Mouse (Mus musculus): Measurements from ENCODE around the gene Tox2.

The Tox2 gene

GRCm38 (mm10) chr2:163202884-163203634, at the start of gene Tox2:
Gene Tox2 (plus strand): TSS chr2:163203125.
- DNase-seq (ENCODE audit: low read depth) = peak; percentile 36

- peak; percentile 8 for DNase-seq (ENCODE audit: low read depth)
Measured at GRCm38 (mm10) chr2:163154673-163155072, 48.3 kb upstream of the Tox2 start.

- no peak for DNase-seq (ENCODE audit: low read depth)
Measured at GRCm38 (mm10) chr2:163158979-163159378, 43.9 kb upstream of the Tox2 start.

- no peak for DNase-seq (ENCODE audit: low read depth)
Measured at GRCm38 (mm10) chr2:163164461-163164990, 38.4 kb upstream of the Tox2 start.

- DNase-seq (ENCODE audit: low read depth) = no peak
Measured at GRCm38 (mm10) chr2:163166067-163166805, 36.7 kb upstream of the Tox2 start.

DNA sequence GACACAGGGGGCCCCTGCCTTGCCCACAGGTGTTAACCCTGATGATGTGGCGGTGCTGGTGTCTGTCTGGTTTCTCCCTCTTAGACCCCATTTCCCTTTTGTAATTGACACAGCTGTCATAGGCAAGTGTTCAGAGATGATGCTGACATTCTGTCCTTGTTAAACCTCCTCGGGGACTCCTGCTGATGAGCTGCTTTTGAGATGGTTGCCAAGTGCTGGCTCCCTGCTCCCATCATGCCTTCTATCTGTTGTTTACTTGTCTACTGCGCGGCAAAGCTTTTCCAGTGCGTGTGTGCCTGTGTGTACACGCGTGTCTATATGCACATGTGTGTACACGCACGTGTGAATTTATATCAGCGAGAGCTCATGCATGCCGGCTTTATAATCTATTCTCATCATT, 31.0 kb upstream of the Tox2 start:
- DNase-seq (ENCODE audit: low read depth) = no peak

DNA sequence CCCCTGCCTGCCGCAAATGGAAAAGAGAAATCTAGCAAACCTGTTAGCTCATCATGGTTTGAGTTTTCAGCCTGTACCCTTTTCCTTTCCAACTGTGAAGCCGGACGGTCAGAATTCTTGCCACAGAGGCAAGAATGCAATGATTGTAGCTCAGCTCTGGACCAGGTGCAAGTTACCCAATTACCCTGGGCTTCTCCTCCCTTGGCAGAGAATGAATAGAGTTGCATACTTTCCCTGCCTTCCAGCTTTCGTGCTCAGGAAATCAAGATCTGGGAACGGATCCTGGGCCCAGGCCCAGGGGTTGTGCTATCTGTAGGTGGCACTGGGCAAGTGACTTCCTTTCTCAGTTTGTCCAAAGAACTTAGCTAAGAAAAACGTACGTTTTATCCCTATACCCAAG, 28.9 kb upstream of the Tox2 start:
- DNase-seq (ENCODE audit: low read depth) = no peak

DNA sequence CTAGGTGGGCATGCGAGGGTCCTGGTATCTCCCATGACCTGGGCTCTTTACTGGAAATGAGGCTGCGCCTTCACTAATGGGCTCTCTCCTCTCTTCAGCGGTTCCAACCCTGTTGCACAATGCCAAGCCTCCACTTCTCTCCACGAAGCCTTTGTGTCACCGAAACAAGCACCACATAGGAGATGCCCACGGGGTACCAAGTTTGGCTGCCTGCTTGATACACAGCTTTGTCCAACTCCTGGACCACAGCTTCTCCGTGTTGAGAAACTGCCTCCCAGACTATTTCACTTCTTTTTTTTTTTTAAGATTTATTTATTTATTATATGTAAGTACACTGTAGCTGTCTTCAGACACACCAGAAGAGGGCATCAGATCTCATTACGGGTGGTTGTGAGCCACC, 27.1 kb upstream of the Tox2 start:
- no peak for DNase-seq (ENCODE audit: low read depth)

DNA sequence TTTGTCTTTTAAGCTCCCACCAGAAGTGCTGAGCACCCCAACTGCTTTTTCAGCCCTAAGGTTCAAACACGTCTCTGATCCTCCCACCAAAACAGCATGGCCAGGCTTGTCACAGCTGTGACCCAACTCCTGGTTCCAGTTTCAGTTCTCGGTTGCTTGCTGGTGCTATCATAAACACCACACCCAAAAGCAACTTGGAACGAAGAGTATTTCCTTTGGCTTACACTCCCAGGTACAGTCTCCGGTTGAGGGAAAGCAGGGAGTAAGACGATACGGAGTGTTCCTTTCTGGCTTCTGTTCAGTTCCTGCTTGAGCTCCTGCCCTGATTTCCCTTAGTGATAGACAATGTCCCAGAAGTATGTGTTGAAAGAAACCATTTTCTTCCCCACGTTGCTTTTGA, 26.4 kb upstream of the Tox2 start:
- DNase-seq (ENCODE audit: low read depth) = no peak

DNA sequence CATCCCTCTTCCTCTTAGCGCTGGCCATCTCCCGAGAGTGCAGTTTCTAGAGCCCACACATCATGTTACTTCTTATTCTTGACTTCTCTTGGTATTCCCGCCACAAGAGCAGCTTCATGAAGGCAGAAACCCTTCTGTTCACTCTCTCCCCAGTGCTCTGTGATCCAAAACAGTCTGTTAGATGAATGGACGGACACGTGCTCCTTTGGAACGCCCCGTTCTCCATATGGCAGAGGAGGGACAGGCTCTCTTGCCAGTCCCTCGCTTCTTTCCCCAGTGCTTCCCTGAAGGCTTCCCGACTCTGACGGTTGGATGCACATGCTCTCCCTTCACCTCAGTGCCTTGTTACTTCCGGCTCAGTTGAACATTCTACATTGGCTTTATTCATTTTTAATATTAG, 15.4 kb upstream of the Tox2 start:
- DNase-seq (ENCODE audit: low read depth) = no peak

DNA sequence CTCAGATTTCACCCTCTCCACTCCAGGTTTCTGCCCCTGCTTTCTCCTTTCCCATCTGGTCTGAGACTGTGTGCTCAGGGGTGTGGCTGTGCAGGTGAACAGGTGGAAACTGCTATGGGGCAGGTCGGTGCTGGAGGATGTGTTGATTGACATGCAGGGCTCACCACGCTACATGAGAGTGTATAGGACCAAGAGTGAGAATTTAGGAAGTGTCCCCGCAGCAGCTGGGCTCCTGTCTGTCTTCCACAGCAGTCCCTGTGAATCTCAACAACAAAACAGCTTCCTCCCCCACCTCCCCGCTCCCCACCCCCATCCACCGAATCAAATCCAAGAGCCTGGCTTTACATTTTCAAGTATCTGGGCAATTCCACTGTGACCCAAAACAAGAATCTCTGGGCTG, 13.3 kb upstream of the Tox2 start:
- DNase-seq (ENCODE audit: low read depth) = no peak

GRCm38 (mm10) chr2:163190004-163190441, 12.9 kb upstream of the Tox2 start:
- DNase-seq (ENCODE audit: low read depth) = no peak

DNA sequence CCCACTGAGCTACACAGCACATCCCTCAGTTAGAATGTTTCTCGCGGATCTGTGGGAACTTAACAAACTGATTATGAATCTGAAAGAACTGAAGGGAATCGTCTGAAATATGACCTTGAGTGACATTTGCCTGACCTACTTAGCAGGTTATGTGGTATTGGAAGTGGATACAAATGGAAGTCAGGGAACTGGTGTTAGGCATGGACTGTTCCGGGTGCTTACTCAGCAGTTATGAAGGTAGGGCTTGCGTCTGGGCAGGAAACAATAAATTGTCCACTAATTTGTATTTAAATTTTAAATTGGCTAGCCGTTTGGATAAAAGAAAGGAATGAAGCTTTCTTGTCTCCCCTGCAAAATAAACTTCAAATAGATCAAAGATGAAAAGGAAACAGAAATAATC, 10.4 kb upstream of the Tox2 start:
- DNase-seq (ENCODE audit: low read depth) = no peak

DNA sequence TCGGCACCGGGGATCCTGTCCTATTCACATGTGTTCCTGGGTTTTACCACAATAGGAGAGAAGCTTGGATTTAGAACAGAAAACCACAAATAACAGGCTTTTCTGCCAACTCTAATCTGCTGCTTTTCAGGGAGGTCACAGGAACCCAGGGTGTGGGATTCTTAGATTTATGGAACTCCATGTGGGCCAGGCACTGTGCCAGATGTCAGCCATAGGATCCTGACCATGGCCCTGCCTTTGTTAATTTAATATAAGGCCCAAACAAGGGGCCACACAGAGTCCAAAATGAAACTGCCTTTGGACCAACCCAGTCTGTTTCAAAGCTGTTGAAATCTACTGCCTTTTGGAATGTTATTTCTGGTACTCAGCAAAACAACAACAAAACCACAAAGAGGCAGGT, 8.9 kb upstream of the Tox2 start:
- no peak for DNase-seq (ENCODE audit: low read depth)

DNA sequence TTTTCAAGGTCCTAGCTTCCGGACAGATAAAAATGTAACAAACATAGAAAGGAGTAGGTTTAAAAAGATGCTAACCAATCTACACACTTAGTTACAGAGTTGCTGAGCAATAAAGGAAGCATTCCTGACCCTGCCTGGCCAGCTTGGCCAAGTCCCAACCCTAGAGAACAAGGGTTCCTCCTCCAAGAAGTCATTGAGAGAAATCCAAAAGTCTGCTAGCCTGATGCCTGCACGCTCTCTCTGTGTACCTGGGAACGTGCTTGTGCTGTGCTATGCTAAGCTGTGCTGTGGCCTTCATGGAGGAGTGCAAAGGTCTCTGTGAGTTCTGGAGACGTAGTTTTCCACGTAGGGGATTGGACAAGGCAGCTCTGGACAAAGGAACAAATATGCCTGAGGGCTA, 8.4 kb upstream of the Tox2 start:
- no peak for DNase-seq (ENCODE audit: low read depth)

DNA sequence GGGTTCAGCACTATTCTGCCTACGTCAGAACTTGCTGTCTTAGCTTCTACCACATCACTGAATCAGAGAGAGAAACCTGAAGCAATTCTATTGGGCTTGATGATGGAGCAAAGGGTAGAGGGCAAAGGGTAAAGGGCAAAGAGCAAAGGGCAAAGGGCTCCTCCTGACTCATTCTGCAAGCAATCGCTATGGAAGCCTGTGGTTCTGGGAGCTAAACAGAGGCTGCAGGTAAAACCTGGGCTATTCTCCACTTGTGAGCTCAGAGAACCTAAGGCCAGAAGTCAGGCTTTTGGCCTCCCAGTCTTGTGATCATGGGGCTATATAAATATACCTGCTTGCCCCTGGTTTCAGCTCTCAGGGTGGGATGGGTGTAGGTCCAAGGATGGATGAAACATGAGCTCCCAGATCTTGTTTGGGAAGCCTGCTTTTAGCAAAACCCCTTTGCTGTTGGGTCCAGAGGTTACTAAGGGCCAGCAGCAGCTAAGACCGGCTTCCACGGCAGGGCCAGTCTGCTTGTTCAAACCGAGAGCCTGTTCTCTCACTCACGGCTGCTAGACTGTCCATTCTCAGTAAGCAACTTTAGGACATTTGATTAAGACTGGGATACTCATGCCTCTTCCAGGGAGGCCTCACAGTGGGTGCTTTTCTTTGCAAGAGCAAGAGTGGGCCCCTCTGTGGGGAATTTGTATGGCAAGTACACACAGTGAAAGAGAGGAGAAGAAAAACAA, 7.7 kb upstream of the Tox2 start:
- no peak for DNase-seq (ENCODE audit: low read depth)

DNA sequence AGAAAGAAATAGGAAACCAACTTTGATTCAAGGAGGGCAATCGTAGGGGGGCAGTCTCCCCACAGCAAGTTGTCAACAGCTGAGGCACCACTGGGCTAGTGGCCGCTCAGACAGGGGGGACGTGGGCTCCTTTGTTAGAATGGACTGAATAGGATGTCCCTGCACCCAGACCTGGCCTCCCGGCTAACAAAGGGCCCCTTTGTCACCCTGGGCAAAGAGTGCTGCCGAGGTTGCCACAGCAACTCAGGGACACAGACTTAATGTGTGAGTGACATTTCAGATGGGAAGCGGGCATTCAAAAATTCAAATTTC, 7.1 kb upstream of the Tox2 start:
- DNase-seq (ENCODE audit: low read depth) = no peak

- DNase-seq (ENCODE audit: low read depth) = no peak
Measured at GRCm38 (mm10) chr2:163201897-163202296, 1.0 kb upstream of the Tox2 start.

GRCm38 (mm10) chr2:163202553-163202883, 407 bp upstream of the Tox2 start:
- DNase-seq (ENCODE audit: low read depth) = no peak

DNA sequence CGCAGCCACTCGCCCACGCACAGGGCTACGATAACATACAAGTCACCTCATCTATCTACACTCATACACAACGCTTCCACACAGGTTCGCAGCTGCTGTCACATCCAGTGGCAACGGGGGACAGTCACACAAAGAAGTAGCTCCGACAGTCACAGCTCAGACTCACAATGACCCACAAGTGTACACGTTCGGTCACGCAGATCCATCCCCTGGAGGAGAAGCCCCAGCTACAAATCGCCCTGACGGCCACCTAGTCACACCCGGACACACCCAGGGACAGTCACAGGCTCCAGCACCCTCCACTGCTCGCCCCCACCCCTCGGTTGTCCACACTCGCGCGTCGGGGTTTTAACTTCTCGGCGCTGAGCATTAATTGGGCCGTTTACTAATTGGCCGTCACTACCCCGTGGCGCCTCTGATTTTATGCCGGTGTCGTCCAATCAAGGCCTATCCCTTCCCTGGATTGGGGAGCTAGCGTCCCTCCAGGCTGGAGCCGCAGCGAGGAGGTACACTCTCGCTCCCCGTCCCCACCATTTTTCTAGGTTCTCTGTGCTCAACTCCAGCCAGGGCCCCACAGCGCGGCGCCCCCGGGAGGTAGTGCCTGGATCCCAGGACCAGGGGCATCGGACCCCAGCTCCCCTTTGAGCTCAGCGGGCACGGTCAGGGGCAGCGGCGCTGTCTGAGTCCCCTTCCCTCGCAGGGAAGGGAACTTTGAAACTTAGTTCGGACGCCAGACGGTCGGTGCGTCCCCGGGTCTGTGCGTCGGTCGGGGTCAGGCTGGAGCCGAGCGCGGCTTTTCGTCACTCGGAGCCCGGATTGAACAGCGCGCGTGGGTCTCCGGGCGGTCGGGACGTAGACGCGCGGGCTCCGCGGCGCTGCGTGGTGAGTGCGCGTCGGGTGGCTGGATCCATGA, 966 bp downstream of the Tox2 start:
- DNase-seq (ENCODE audit: low read depth) = no peak

GRCm38 (mm10) chr2:163204548-163205261, 1.8 kb downstream of the Tox2 start:
- no peak for DNase-seq (ENCODE audit: low read depth)
